Mouse (Mus musculus) heart, adult 2 months (tissue): ENCODE measurements at regions not wholly inside any gene's neighbourhood (a gene's known extent, or its start where the extent isn't known, plus 50 kb on each side); places are given as distances from the start of the nearest gene placed in this dataset.

Experiments used
- CTCF ChIP-seq: fragments of 200-600 bp; IDR thresholded peaks from 2 replicates; pipeline ENCODE4 v1.8.1; 2022; ENCODE audit warnings: antibody characterized with exemption, mild to moderate bottlenecking, moderate library complexity
- POLR2A ChIP-seq: fragments of 200-500 bp; IDR thresholded peaks from 2 replicates; pipeline ENCODE4 v1.6.1; 2011; ENCODE audit warnings: mild to moderate bottlenecking, low read depth, low read length, control low read depth; ENCODE audit not compliant: insufficient read depth

DNA sequence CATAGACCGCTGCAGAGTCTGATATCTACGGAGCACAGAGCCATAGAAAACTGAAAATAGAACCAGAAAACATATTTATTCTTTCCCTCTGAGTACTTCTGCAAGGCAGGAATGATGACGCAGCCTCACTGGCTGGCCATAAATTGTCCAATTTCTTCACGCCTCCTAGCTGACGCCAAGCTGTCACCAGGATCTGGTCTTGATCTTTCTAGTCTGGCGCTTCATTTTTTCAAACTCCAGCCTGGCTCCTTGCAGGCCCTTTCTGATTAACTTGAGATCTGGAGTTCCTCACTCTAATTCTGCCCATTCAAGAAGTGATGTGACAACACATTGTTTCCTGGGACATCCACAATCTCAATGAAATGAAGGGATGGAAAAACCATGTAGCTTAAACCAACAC is 80.1 kb downstream of the Pctp start:
- TF ChIP-seq POLR2A (no peak), CTCF (no peak)
